Mouse (Mus musculus) neural tube, embryonic 15.5 days (tissue): ENCODE results near the gene Jmy. TPM values are rescaled to one million over a fixed set of nuclear protein-coding genes. Genes with fewer than 3 reads are reported as not detected.

Experiments
- ATAC-seq: fragments of 200-750 bp; cut with Nextera tagmentation; 2 replicates; pipeline ENCODE4 v1.8.0; 2017; ENCODE audit warnings: mild to moderate bottlenecking, moderate TSS enrichment, moderate library complexity; ENCODE audit not compliant: low FRiP score
- H3K27ac ChIP-seq: fragments of 300-500 bp; sonication (generic); replicated peaks from 2 replicates; pipeline ENCODE4 v1.5.1; 2015; ENCODE audit warnings: mild to moderate bottlenecking, inconsistent platforms
- H3K27me3 ChIP-seq: fragments of 300-500 bp; sonication (generic); replicated peaks from 2 replicates; pipeline ENCODE4 v1.6.1; 2015; ENCODE audit warnings: inconsistent platforms
- H3K36me3 ChIP-seq: fragments of 300-500 bp; sonication (generic); 2 replicates; pipeline ENCODE4 v1.6.1; 2015; ENCODE audit warnings: inconsistent platforms
- H3K4me1 ChIP-seq: fragments of 300-500 bp; sonication (generic); 2 replicates; pipeline ENCODE4 v1.6.1; 2015; ENCODE audit warnings: inconsistent platforms
- H3K4me2 ChIP-seq: fragments of 300-500 bp; sonication (generic); 2 replicates; pipeline ENCODE4 v1.6.1; 2015; ENCODE audit warnings: inconsistent platforms, mild to moderate bottlenecking, moderate library complexity
- H3K4me3 ChIP-seq: fragments of 300-500 bp; sonication (generic); replicated peaks from 2 replicates; pipeline ENCODE4 v1.5.1; 2015; ENCODE audit warnings: mild to moderate bottlenecking, inconsistent platforms
- H3K9ac ChIP-seq: fragments of 300-500 bp; sonication (generic); replicated peaks from 2 replicates; pipeline ENCODE4 v1.6.1; 2015; ENCODE audit warnings: mild to moderate bottlenecking, inconsistent platforms
- H3K9me3 ChIP-seq: fragments of 300-500 bp; sonication (generic); replicated peaks from 2 replicates; pipeline ENCODE4 v1.6.1; 2016; ENCODE audit warnings: inconsistent platforms
- WGBS: fragments of 180-500 bp; shearing (Covaris S2); methylation state at CpG from one replicate; pipeline ENCODE4 v1.1.7; 2015; ENCODE audit warnings: mixed read lengths; 5-methylcytosine and 5-hydroxymethylcytosine counted together
- polyA plus RNA-seq: library from polyadenylated mRNA; unstranded; fragments of >200 nt; fragmentation: Nextera tagmentation; extraction: Ambion mirVana; gene quantifications from 2 replicates; pipeline ENCODE4 v1.2.1, GENCODE M21; 2015

Gene Jmy
- polyA plus RNA-seq, 1 experiment from 2014 or later = 6.6 TPM

DNA sequence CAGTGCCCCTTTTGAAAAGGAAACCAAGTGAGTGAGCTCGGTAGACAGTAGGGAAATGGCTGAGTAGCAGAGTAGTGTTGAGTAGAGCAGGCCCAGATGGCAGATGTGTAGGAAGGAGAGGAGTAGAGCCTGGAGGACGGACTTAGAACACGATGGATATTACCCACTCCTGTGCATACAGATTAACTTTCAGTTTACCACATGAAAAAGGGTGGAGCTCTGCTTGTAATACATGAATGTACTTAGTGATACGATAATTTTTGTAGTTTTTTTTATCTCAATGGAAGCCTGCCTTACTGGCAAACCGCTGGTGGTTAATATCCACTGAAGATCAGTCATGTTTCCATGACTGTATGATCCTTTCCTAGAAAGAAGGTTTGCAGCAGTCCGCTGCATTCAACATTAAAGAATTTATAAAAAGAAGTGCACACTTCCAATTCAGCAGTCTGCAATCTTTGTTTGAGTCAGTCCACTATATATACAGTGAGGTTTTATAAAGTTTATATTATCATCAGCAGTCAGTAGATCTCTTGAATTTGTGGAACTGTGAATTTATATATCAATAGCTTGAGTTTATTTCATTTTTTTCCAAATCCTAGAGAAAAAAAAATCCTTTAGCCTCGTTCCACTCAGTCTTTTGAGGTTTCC, 110.9 kb downstream of the Jmy start:
- Histone ChIP-seq H3K27me3 (no peaks in the 10 kb centered on the region), H3K27ac (no peak overlapping the region), H3K4me2 (no peak overlapping the region), H3K9ac (no peak overlapping the region), H3K4me3 (no peak overlapping the region), H3K9me3 (no peaks in the 10 kb centered on the region), H3K36me3 (peaks cover 8% of the 10 kb centered on the region), H3K4me1 (no peaks in the 10 kb centered on the region)
- no peak for ATAC-seq
- WGBS = 71% methylated on average over 7 of the region's 7 CpGs

GRCm38 (mm10) chr13:93387440-93387839, 112.2 kb downstream of the Jmy start:
- no peak overlapping the region for H3K27ac ChIP-seq

GRCm38 (mm10) chr13:93385147-93385546, 114.5 kb downstream of the Jmy start:
- Histone ChIP-seq H3K27ac (no peak overlapping the region), H3K9me3 (no peaks in the 10 kb centered on the region), H3K9ac (no peak overlapping the region), H3K36me3 (no peaks in the 10 kb centered on the region; the same call in 1 of the 2 replicates), H3K27me3 (no peaks in the 10 kb centered on the region), H3K4me2 (no peak overlapping the region), H3K4me3 (no peak overlapping the region), H3K4me1 (no peaks in the 10 kb centered on the region)
- no peak for ATAC-seq
- WGBS = 63% methylated on average over 1 of the region's 1 CpGs

More at GRCm38 (mm10) chr13:93387440-93387839, 112.2 kb downstream of the Jmy start:
- Histone ChIP-seq H3K9ac (no peak overlapping the region), H3K4me2 (no peak overlapping the region), H3K9me3 (no peaks in the 10 kb centered on the region), H3K27me3 (no peaks in the 10 kb centered on the region), H3K36me3 (0 out of 2 replicates have a peak, but pooled peaks cover 5% of the 10 kb centered on the region), H3K4me1 (no peaks in the 10 kb centered on the region), H3K4me3 (no peak overlapping the region)
- 75% methylated on average over 5 of the region's 5 CpGs for WGBS
- no peak for ATAC-seq

DNA sequence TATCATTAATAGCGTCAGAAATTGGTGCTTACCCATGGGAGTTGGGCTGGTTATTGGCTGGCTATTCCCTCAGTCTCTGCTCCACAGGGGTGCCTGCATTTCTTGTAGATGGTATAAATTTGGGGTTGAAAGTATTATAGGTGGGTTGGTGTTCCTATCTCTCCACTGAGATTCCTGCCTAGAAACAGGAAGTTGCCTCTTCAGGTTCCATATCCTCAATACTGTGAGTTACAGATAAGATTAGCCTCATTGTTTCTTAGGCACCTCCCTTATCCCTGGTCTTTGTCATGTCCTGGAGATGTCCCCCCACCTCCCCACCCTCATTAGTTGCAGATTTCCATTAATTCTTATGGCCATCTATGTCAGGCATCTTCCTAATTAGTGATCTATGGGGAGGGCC, 115.1 kb downstream of the Jmy start:
- H3K9me3 ChIP-seq = no peaks in the 10 kb centered on the region
- H3K4me3 ChIP-seq = no peak overlapping the region
- no peaks in the 10 kb centered on the region; the same call in 1 of the 2 replicates for H3K36me3 ChIP-seq
- no peak overlapping the region for H3K4me2 ChIP-seq
- no peak for ATAC-seq
- H3K27ac ChIP-seq = no peak overlapping the region
- H3K9ac ChIP-seq = no peak overlapping the region
- 73% methylated on average over 1 of the region's 1 CpGs for WGBS
- H3K27me3 ChIP-seq = no peaks in the 10 kb centered on the region
- no peaks in the 10 kb centered on the region for H3K4me1 ChIP-seq

DNA sequence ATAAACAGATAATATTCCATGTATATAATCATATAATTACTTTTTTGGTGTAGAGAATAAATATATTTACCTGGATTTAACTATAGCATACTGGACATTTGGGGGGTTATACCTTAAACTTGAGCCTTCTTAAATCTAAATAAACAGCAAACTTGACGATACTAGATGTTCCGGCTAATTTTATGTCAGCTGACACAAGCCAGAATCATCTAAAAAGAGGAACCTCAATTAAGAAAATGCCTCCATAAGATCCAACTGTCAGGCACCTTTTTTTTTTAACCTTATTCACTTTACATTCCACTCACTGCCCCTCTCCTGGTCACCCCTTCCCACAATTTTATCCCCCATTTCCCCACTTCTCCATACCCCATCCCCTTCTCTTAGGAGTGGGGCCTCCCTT, 116.0 kb downstream of the Jmy start:
- no peak overlapping the region for H3K4me2 ChIP-seq
- 95% methylated on average over 2 of the region's 2 CpGs for WGBS
- H3K9me3 ChIP-seq = no peaks in the 10 kb centered on the region
- H3K4me1 ChIP-seq = no peaks in the 10 kb centered on the region
- ATAC-seq = no peak
- H3K4me3 ChIP-seq = no peak overlapping the region
- no peaks in the 10 kb centered on the region for H3K27me3 ChIP-seq
- H3K36me3 ChIP-seq = no peaks in the 10 kb centered on the region; the same call in 1 of the 2 replicates
- H3K9ac ChIP-seq = no peak overlapping the region
- no peak overlapping the region for H3K27ac ChIP-seq

- no peak for ATAC-seq
- 96% methylated on average over 5 of the region's 5 CpGs for WGBS
These were observed 116.5 kb downstream of the Jmy start for GRCm38 (mm10) chr13:93383092-93383491.

DNA sequence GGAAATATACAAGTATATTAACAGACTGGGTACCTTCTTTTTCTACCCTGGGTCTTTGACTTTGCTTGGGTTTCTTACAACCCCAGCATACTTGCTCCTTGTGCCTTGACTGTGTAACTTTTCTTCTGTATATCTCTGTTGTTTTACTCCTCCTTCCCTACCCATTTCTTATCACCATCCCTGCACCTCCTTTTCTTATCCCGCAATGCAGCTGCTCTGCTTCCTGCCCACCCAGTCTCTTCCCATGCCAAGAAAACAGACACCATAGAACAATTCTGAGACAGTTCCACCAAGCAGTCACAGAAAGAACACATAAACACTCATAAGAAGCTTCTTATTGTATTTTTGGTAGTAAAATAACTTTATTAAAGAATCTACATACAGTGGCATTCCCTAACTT, 118.3 kb downstream of the Jmy start:
- no peaks in the 10 kb centered on the region; the same call in 1 of the 2 replicates for H3K36me3 ChIP-seq

More at GRCm38 (mm10) chr13:93383092-93383491, 116.5 kb downstream of the Jmy start:
- no peaks in the 10 kb centered on the region; the same call in 1 of the 2 replicates for H3K36me3 ChIP-seq
- H3K4me2 ChIP-seq = no peak overlapping the region
- H3K9me3 ChIP-seq = no peaks in the 10 kb centered on the region
- no peaks in the 10 kb centered on the region for H3K27me3 ChIP-seq
- H3K9ac ChIP-seq = no peak overlapping the region
- no peak overlapping the region for H3K27ac ChIP-seq
- no peak overlapping the region for H3K4me3 ChIP-seq
- H3K4me1 ChIP-seq = no peaks in the 10 kb centered on the region

GRCm38 (mm10) chr13:93380399-93381063, 119.1 kb downstream of the Jmy start:
- WGBS = 95% methylated on average over 8 of the region's 8 CpGs
- Histone ChIP-seq H3K4me2 (no peak overlapping the region), H3K4me1 (no peaks in the 10 kb centered on the region), H3K27me3 (no peaks in the 10 kb centered on the region), H3K4me3 (no peak overlapping the region), H3K36me3 (no peaks in the 10 kb centered on the region; the same call in 1 of the 2 replicates), H3K9ac (no peak overlapping the region), H3K27ac (no peak overlapping the region), H3K9me3 (no peaks in the 10 kb centered on the region)
- ATAC-seq = no peak

More for the DNA sequence above, 118.3 kb downstream of the Jmy start:
- no peak for ATAC-seq
- no peaks in the 10 kb centered on the region for H3K9me3 ChIP-seq
- H3K27ac ChIP-seq = no peak overlapping the region
- WGBS = 87% methylated on average over 1 of the region's 1 CpGs
- H3K9ac ChIP-seq = no peak overlapping the region
- H3K4me3 ChIP-seq = no peak overlapping the region
- no peak overlapping the region for H3K4me2 ChIP-seq
- no peaks in the 10 kb centered on the region for H3K27me3 ChIP-seq
- no peaks in the 10 kb centered on the region for H3K4me1 ChIP-seq

Other genes starting within 250 kb of the Jmy start
- 11.7 and 13.9 TPM in 2 replicates for gene Homer1, start 200.2 kb downstream of the Jmy start, polyA plus RNA-seq
- 0.14 and 0.20 TPM in 2 replicates for gene Bhmt, start 138.2 kb upstream of the Jmy start, polyA plus RNA-seq
- gene Bhmt2, start 174.5 kb upstream of the Jmy start, polyA plus RNA-seq = 0.17 TPM in 1 of 2 replicates, not detected in the other
- 0.18 and 0.28 TPM in 2 replicates for gene Dmgdh, start 174.6 kb upstream of the Jmy start, polyA plus RNA-seq